Mouse (Mus musculus): Measurements from ENCODE around the gene Dpp6.

Gene Dpp6

GRCm38 (mm10) chr5:26911965-26912364, 95.0 kb downstream of the Dpp6 start:
- H3K27me3 ChIP-seq (ENCODE audit: control insufficient read depth, insufficient read depth, low read length, poor library complexity, severe bottlenecking) = no peaks in the 10 kb centered on the region
- DNase-seq (ENCODE audit: low read depth, low spot score) = no peak
- no peaks in the 10 kb centered on the region for H3K36me3 ChIP-seq (ENCODE audit: control insufficient read depth, insufficient read depth, low read length, poor library complexity, severe bottlenecking)

- no peaks in the 10 kb centered on the region for H3K36me3 ChIP-seq (ENCODE audit: control insufficient read depth, insufficient read depth, low read length, poor library complexity, severe bottlenecking)
- no peak for DNase-seq (ENCODE audit: low read depth, low spot score)
These were observed 101.8 kb downstream of the Dpp6 start for GRCm38 (mm10) chr5:26918763-26919162.

GRCm38 (mm10) chr5:26924552-26924951, 107.5 kb downstream of the Dpp6 start:
- no peaks in the 10 kb centered on the region for H3K27me3 ChIP-seq (ENCODE audit: control insufficient read depth, insufficient read depth, low read length, poor library complexity, severe bottlenecking)
- DNase-seq (ENCODE audit: low read depth, low spot score) = no peak
- H3K36me3 ChIP-seq (ENCODE audit: control insufficient read depth, insufficient read depth, low read length, poor library complexity, severe bottlenecking) = no peaks in the 10 kb centered on the region

More at GRCm38 (mm10) chr5:26918763-26919162, 101.8 kb downstream of the Dpp6 start:
- H3K27me3 ChIP-seq (ENCODE audit: control insufficient read depth, insufficient read depth, low read length, poor library complexity, severe bottlenecking) = no peaks in the 10 kb centered on the region

GRCm38 (mm10) chr5:26932413-26933122, 115.6 kb downstream of the Dpp6 start:
- Histone ChIP-seq H3K27me3 (ENCODE audit: control insufficient read depth, insufficient read depth, low read length, poor library complexity, severe bottlenecking) (no peaks in the 10 kb centered on the region), H3K36me3 (ENCODE audit: control insufficient read depth, insufficient read depth, low read length, poor library complexity, severe bottlenecking) (no peaks in the 10 kb centered on the region)
- no peak for DNase-seq (ENCODE audit: low read depth, low spot score)

- Histone ChIP-seq H3K36me3 (ENCODE audit: control insufficient read depth, insufficient read depth, low read length, poor library complexity, severe bottlenecking) (no peaks in the 10 kb centered on the region), H3K27me3 (ENCODE audit: control insufficient read depth, insufficient read depth, low read length, poor library complexity, severe bottlenecking) (no peaks in the 10 kb centered on the region)
- no peak for DNase-seq (ENCODE audit: low read depth, low spot score)
These were observed 117.9 kb downstream of the Dpp6 start for GRCm38 (mm10) chr5:26934911-26935310.

GRCm38 (mm10) chr5:26941471-26941870, 124.5 kb downstream of the Dpp6 start:
- no peaks in the 10 kb centered on the region for H3K27me3 ChIP-seq (ENCODE audit: control insufficient read depth, insufficient read depth, low read length, poor library complexity, severe bottlenecking)
- no peak for DNase-seq (ENCODE audit: low read depth, low spot score)
- H3K36me3 ChIP-seq (ENCODE audit: control insufficient read depth, insufficient read depth, low read length, poor library complexity, severe bottlenecking) = no peaks in the 10 kb centered on the region

GRCm38 (mm10) chr5:26945169-26945920, 128.3 kb downstream of the Dpp6 start:
- Histone ChIP-seq H3K36me3 (ENCODE audit: control insufficient read depth, insufficient read depth, low read length, poor library complexity, severe bottlenecking) (no peaks in the 10 kb centered on the region), H3K27me3 (ENCODE audit: control insufficient read depth, insufficient read depth, low read length, poor library complexity, severe bottlenecking) (no peaks in the 10 kb centered on the region)
- no peak for DNase-seq (ENCODE audit: low read depth, low spot score)

- DNase-seq (ENCODE audit: low read depth, low spot score) = no peak
- Histone ChIP-seq H3K36me3 (ENCODE audit: control insufficient read depth, insufficient read depth, low read length, poor library complexity, severe bottlenecking) (no peaks in the 10 kb centered on the region), H3K27me3 (ENCODE audit: control insufficient read depth, insufficient read depth, low read length, poor library complexity, severe bottlenecking) (no peaks in the 10 kb centered on the region; the same call in 1 of the 2 replicates)
These were observed 153.1 kb downstream of the Dpp6 start for GRCm38 (mm10) chr5:26969941-26970590.

GRCm38 (mm10) chr5:26973166-26973565, 156.2 kb downstream of the Dpp6 start:
- no peak for DNase-seq (ENCODE audit: low read depth, low spot score)
- no peaks in the 10 kb centered on the region for H3K36me3 ChIP-seq (ENCODE audit: control insufficient read depth, insufficient read depth, low read length, poor library complexity, severe bottlenecking)
- H3K27me3 ChIP-seq (ENCODE audit: control insufficient read depth, insufficient read depth, low read length, poor library complexity, severe bottlenecking) = no peaks in the 10 kb centered on the region

- no peak for DNase-seq (ENCODE audit: low read depth, low spot score)
These were observed 162.3 kb downstream of the Dpp6 start for GRCm38 (mm10) chr5:26979348-26979747.

GRCm38 (mm10) chr5:26979755-26980154, 162.8 kb downstream of the Dpp6 start:
- Histone ChIP-seq H3K36me3 (ENCODE audit: control insufficient read depth, insufficient read depth, low read length, poor library complexity, severe bottlenecking) (no peaks in the 10 kb centered on the region), H3K27me3 (ENCODE audit: control insufficient read depth, insufficient read depth, low read length, poor library complexity, severe bottlenecking) (no peaks in the 10 kb centered on the region)
- DNase-seq (ENCODE audit: low read depth, low spot score) = no peak

More at GRCm38 (mm10) chr5:26979348-26979747, 162.3 kb downstream of the Dpp6 start:
- H3K27me3 ChIP-seq (ENCODE audit: control insufficient read depth, insufficient read depth, low read length, poor library complexity, severe bottlenecking) = no peaks in the 10 kb centered on the region
- H3K36me3 ChIP-seq (ENCODE audit: control insufficient read depth, insufficient read depth, low read length, poor library complexity, severe bottlenecking) = no peaks in the 10 kb centered on the region

GRCm38 (mm10) chr5:26985114-26985513, 168.1 kb downstream of the Dpp6 start:
- no peaks in the 10 kb centered on the region for H3K27me3 ChIP-seq (ENCODE audit: control insufficient read depth, insufficient read depth, low read length, poor library complexity, severe bottlenecking)
- DNase-seq (ENCODE audit: low read depth, low spot score) = no peak
- H3K36me3 ChIP-seq (ENCODE audit: control insufficient read depth, insufficient read depth, low read length, poor library complexity, severe bottlenecking) = no peaks in the 10 kb centered on the region

- Histone ChIP-seq H3K27me3 (ENCODE audit: control insufficient read depth, insufficient read depth, low read length, poor library complexity, severe bottlenecking) (no peaks in the 10 kb centered on the region), H3K36me3 (ENCODE audit: control insufficient read depth, insufficient read depth, low read length, poor library complexity, severe bottlenecking) (no peaks in the 10 kb centered on the region)
- no peak for DNase-seq (ENCODE audit: low read depth, low spot score)
These were observed 174.6 kb downstream of the Dpp6 start for GRCm38 (mm10) chr5:26991587-26991986.

- no peak for DNase-seq (ENCODE audit: low read depth, low spot score)
- Histone ChIP-seq H3K27me3 (ENCODE audit: control insufficient read depth, insufficient read depth, low read length, poor library complexity, severe bottlenecking) (no peaks in the 10 kb centered on the region), H3K36me3 (ENCODE audit: control insufficient read depth, insufficient read depth, low read length, poor library complexity, severe bottlenecking) (no peaks in the 10 kb centered on the region)
These were observed 186.5 kb downstream of the Dpp6 start for GRCm38 (mm10) chr5:27003537-27003936.

GRCm38 (mm10) chr5:27009157-27009556, 192.2 kb downstream of the Dpp6 start:
- H3K36me3 ChIP-seq (ENCODE audit: control insufficient read depth, insufficient read depth, low read length, poor library complexity, severe bottlenecking) = no peaks in the 10 kb centered on the region
- no peak for DNase-seq (ENCODE audit: low read depth, low spot score)
- H3K27me3 ChIP-seq (ENCODE audit: control insufficient read depth, insufficient read depth, low read length, poor library complexity, severe bottlenecking) = no peaks in the 10 kb centered on the region

Data from splenic B cell, adult 2 months (primary cell).